Mouse (Mus musculus): ENCODE measurements around the gene Arfgef3. TPM values are rescaled to one million over a fixed set of nuclear protein-coding genes. Genes with fewer than 3 reads are reported as not detected.

The Arfgef3 gene
- total and polyA plus RNA-seq, 2 experiments from 2014 or later = 0.14 to 1.5 TPM

DNA sequence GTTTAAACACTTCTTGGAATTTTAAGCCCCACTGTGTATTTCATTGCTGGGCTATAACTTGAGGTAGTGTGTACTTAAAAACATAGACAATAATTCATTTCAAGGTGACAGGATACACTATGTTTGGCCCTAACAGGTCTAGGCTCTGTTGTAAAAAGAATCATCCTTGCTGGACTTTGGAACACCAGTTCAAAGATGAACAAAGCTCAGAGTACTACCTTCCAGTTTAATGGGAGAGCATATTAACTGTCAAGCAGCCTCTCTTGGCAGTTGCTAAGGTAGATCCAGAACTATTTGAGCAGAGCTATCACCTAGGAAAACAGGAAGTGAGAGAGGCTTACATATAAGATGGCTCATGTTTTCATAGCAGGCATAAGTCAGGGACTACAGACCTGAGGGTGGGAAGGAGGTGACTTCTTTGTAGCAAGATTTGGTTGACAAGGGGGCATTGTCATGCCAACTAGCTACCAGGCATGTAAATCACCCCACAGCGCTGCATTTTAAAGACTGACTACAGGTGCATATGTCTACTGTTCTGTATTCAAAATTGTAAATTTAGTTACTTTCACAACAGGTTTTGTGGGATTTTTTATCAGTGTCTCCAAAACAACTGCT, 82.0 kb downstream of the Arfgef3 start:
- no peak for DNase-seq (ENCODE audit: low spot score)
- H3K36me3 ChIP-seq (replicated peaks; ENCODE audit: control insufficient read depth, insufficient read depth, low read length) = no peaks in the 10 kb centered on the region
- H3K4me2 ChIP-seq (ENCODE audit: low read depth, low read length) = no peak overlapping the region
- H3K9me3 ChIP-seq (replicated peaks; ENCODE audit: control insufficient read depth, low read length) = no peaks in the 10 kb centered on the region
- TF ChIP-seq CTCF (IDR thresholded peaks at IDR 0.05; ENCODE audit: low read depth) (no peak), EP300 (IDR thresholded peaks at IDR 0.05; ENCODE audit: low read depth) (no peak)
- H3K27ac ChIP-seq (ENCODE audit: low read depth) = no peak overlapping the region
- H3K4me1 ChIP-seq (ENCODE audit: control insufficient read depth, insufficient read depth) = no peaks in the 10 kb centered on the region
- no peaks in the 10 kb centered on the region for H3K27me3 ChIP-seq (ENCODE audit: control insufficient read depth, insufficient read depth, low read length)
- no peak overlapping the region for H3K4me3 ChIP-seq (ENCODE audit: low read depth, low read length)
- no peak for ATAC-seq (ENCODE audit: insufficient read depth, low read depth)
- no peak overlapping the region for H3K9ac ChIP-seq (replicated peaks; ENCODE audit: low read depth, low read length)
- 89% methylated on average over 1 of the region's 1 CpGs for WGBS

DNA sequence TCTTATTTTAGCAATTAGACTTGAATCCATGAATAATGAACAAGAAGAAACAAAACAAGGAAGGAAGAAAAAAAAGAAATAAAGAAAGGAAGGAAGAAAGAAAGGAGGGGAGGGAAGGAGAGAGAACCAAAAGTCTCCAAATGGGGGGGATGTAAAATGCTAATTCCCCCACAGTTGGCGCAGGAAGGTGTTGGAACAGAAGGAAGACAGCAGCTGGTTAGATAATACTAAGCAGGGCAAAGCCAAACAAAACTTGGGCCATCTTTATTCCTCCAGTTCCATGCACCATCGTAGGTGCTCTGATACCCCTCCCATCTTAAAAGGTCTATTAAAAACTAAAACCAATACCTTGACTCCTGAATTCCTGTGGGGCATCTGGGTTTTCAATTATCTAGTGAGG, 82.8 kb downstream of the Arfgef3 start:
- Histone ChIP-seq H3K9me3 (replicated peaks; ENCODE audit: control insufficient read depth, low read length) (no peaks in the 10 kb centered on the region), H3K27ac (ENCODE audit: low read depth) (no peak overlapping the region), H3K36me3 (replicated peaks; ENCODE audit: control insufficient read depth, insufficient read depth, low read length) (no peaks in the 10 kb centered on the region), H3K4me2 (ENCODE audit: low read depth, low read length) (no peak overlapping the region), H3K27me3 (ENCODE audit: control insufficient read depth, insufficient read depth, low read length) (no peaks in the 10 kb centered on the region), H3K4me3 (ENCODE audit: low read depth, low read length) (no peak overlapping the region), H3K4me1 (ENCODE audit: control insufficient read depth, insufficient read depth) (no peaks in the 10 kb centered on the region), H3K9ac (replicated peaks; ENCODE audit: low read depth, low read length) (no peak overlapping the region)
- ATAC-seq (ENCODE audit: insufficient read depth, low read depth) (no peak), DNase-seq (ENCODE audit: low spot score) (no peak)
- TF ChIP-seq CTCF (IDR thresholded peaks at IDR 0.05; ENCODE audit: low read depth) (no peak), EP300 (IDR thresholded peaks at IDR 0.05; ENCODE audit: low read depth) (no peak)
- WGBS = 81% methylated on average over 2 of the region's 2 CpGs

DNA sequence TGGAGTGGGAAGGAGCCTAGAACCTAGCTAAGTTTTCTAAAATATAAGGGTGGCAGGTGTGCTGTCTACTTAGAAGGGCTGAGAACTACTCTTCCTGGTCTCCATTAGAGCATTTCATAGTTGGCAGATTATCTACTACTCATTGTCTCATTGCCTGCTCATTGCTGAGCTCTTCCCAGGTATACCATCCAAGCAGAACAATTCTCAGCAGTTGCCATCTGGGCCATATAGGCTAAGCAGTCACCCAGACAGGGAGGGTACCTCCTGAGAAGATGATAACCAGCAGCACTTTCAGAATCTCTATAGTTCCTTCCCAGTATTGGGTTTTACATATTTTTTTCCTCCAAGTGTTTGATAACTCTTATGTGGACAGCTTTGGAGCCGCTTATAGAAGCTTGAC, 86.2 kb downstream of the Arfgef3 start:
- H3K9ac ChIP-seq (replicated peaks; ENCODE audit: low read depth, low read length) = no peak overlapping the region
- H3K9me3 ChIP-seq (replicated peaks; ENCODE audit: control insufficient read depth, low read length) = no peaks in the 10 kb centered on the region
- H3K4me1 ChIP-seq (ENCODE audit: control insufficient read depth, insufficient read depth) = no peaks in the 10 kb centered on the region
- no peak overlapping the region for H3K27ac ChIP-seq (ENCODE audit: low read depth)
- H3K36me3 ChIP-seq (replicated peaks; ENCODE audit: control insufficient read depth, insufficient read depth, low read length) = no peaks in the 10 kb centered on the region
- WGBS = 70% methylated on average over 1 of the region's 1 CpGs
- H3K27me3 ChIP-seq (ENCODE audit: control insufficient read depth, insufficient read depth, low read length) = no peaks in the 10 kb centered on the region
- no peak overlapping the region for H3K4me2 ChIP-seq (ENCODE audit: low read depth, low read length)
- no peak for TF ChIP-seq EP300 (IDR thresholded peaks at IDR 0.05; ENCODE audit: low read depth)
- TF ChIP-seq CTCF (IDR thresholded peaks at IDR 0.05; ENCODE audit: low read depth) = no peak
- no peak for DNase-seq (ENCODE audit: low spot score)
- ATAC-seq (ENCODE audit: insufficient read depth, low read depth) = no peak
- no peak overlapping the region for H3K4me3 ChIP-seq (ENCODE audit: low read depth, low read length)

DNA sequence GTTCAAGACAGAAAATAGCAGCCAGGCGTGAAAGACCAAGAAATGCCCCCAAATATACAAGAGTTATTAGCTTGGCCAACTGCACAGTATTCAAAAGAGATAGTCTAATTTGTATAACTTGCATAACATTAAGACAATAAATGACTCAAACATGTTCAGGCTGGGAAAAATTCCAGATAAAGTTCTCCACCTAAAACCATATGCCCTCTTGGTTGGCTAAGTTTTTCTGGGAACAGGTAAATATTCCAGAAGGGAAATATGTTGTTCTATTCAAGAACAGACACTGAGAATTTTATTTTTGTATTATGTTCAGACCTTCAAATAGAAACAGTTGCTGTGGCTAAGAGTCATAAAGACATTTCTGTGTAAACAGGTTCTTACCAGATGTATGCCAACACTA, 96.7 kb downstream of the Arfgef3 start:
- H3K4me1 ChIP-seq (ENCODE audit: control insufficient read depth, insufficient read depth) = no peaks in the 10 kb centered on the region
- H3K4me2 ChIP-seq (ENCODE audit: low read depth, low read length) = no peak overlapping the region
- H3K9me3 ChIP-seq (replicated peaks; ENCODE audit: control insufficient read depth, low read length) = no peaks in the 10 kb centered on the region
- 78% methylated on average over 1 of the region's 1 CpGs for WGBS
- H3K4me3 ChIP-seq (ENCODE audit: low read depth, low read length) = no peak overlapping the region
- no peak overlapping the region for H3K27ac ChIP-seq (ENCODE audit: low read depth)
- no peaks in the 10 kb centered on the region for H3K36me3 ChIP-seq (replicated peaks; ENCODE audit: control insufficient read depth, insufficient read depth, low read length)
- ATAC-seq (ENCODE audit: insufficient read depth, low read depth) (no peak), DNase-seq (ENCODE audit: low spot score) (no peak)
- H3K27me3 ChIP-seq (ENCODE audit: control insufficient read depth, insufficient read depth, low read length) = no peaks in the 10 kb centered on the region
- no peak overlapping the region for H3K9ac ChIP-seq (replicated peaks; ENCODE audit: low read depth, low read length)
- TF ChIP-seq EP300 (IDR thresholded peaks at IDR 0.05; ENCODE audit: low read depth) = no peak
- TF ChIP-seq CTCF (IDR thresholded peaks at IDR 0.05; ENCODE audit: low read depth) = no peak

DNA sequence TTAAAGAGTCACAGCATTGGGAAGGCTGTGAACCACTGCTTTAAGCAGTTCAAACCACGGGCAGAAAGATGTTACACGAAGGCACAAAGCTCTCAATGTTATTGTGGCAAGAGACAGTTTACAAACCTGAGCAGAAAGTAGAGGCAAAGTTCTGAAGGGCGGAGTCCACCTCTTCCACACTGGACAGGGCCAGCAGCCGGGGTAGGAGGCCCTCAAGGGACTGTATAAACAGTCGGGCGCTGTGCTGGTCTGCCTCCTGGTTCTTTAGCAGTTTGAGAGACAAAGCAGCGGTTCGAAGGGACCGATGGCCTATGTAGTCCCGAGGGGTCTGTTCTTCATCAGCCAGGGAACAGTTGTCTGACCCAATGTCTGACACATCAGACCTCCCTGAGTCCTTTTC, 97.7 kb downstream of the Arfgef3 start:
- no peaks in the 10 kb centered on the region for H3K4me1 ChIP-seq (ENCODE audit: control insufficient read depth, insufficient read depth)
- ATAC-seq (ENCODE audit: insufficient read depth, low read depth) (no peak), DNase-seq (ENCODE audit: low spot score) (no peak)
- H3K27ac ChIP-seq (ENCODE audit: low read depth) = no peak overlapping the region
- 71% methylated on average over 10 of the region's 10 CpGs for WGBS
- no peak overlapping the region for H3K4me2 ChIP-seq (ENCODE audit: low read depth, low read length)
- no peaks in the 10 kb centered on the region for H3K9me3 ChIP-seq (replicated peaks; ENCODE audit: control insufficient read depth, low read length)
- H3K36me3 ChIP-seq (replicated peaks; ENCODE audit: control insufficient read depth, insufficient read depth, low read length) = no peaks in the 10 kb centered on the region
- no peak for TF ChIP-seq CTCF (IDR thresholded peaks at IDR 0.05; ENCODE audit: low read depth)
- no peak for TF ChIP-seq EP300 (IDR thresholded peaks at IDR 0.05; ENCODE audit: low read depth)
- no peak overlapping the region for H3K9ac ChIP-seq (replicated peaks; ENCODE audit: low read depth, low read length)
- no peak overlapping the region for H3K4me3 ChIP-seq (ENCODE audit: low read depth, low read length)
- H3K27me3 ChIP-seq (ENCODE audit: control insufficient read depth, insufficient read depth, low read length) = no peaks in the 10 kb centered on the region

DNA sequence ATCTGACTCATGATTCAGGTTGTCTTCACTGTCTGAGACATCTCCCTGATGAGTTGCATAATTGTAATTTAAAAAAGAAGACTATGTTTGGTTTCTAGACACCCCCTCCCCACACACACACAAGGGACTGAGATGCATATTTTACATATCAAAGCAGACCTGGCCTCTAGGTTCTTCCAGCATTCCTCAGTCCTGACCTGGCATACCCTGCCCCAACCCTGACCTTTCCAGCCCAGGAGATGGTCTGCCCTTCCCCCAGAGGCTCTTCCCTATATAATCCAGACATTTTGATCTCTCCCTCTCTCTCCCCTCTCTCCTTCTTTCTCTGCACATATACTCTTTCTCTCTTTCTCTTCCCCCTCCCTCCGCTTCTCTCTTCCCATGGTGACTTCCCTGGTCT, 99.4 kb downstream of the Arfgef3 start:
- no peak overlapping the region for H3K4me3 ChIP-seq (ENCODE audit: low read depth, low read length)
- ATAC-seq (ENCODE audit: insufficient read depth, low read depth) = no peak
- H3K4me2 ChIP-seq (ENCODE audit: low read depth, low read length) = no peak overlapping the region
- H3K9ac ChIP-seq (replicated peaks; ENCODE audit: low read depth, low read length) = no peak overlapping the region
- H3K9me3 ChIP-seq (replicated peaks; ENCODE audit: control insufficient read depth, low read length) = no peaks in the 10 kb centered on the region
- 84% methylated on average over 1 of the region's 1 CpGs for WGBS
- H3K27ac ChIP-seq (ENCODE audit: low read depth) = no peak overlapping the region
- no peaks in the 10 kb centered on the region for H3K4me1 ChIP-seq (ENCODE audit: control insufficient read depth, insufficient read depth)
- TF ChIP-seq CTCF (IDR thresholded peaks at IDR 0.05; ENCODE audit: low read depth) (no peak), EP300 (IDR thresholded peaks at IDR 0.05; ENCODE audit: low read depth) (no peak)
- no peak for DNase-seq (ENCODE audit: low spot score)
- no peaks in the 10 kb centered on the region for H3K36me3 ChIP-seq (replicated peaks; ENCODE audit: control insufficient read depth, insufficient read depth, low read length)
- H3K27me3 ChIP-seq (ENCODE audit: control insufficient read depth, insufficient read depth, low read length) = no peaks in the 10 kb centered on the region
